Mouse (Mus musculus) cerebellum, adult 11 months (tissue): ENCODE measurements at regions not wholly inside any gene's neighbourhood (a gene's known extent, or its start where the extent isn't known, plus 50 kb on each side); places are given as distances from the start of the nearest gene placed in this dataset.

Experiments
- DNase-seq: peaks from one replicate; pipeline ENCODE4 v3.0.0; 2022

- DNase-seq = no peak
These were observed 287.7 kb downstream of the Cdh26 start for GRCm38 (mm10) chr2:178718048-178718447.

- no peak for DNase-seq
These were observed 293.1 kb downstream of the Cdh26 start for GRCm38 (mm10) chr2:178723455-178723854.

- DNase-seq = no peak
These were observed 293.9 kb downstream of the Cdh26 start for GRCm38 (mm10) chr2:178724228-178724627.

- no peak for DNase-seq
These were observed 297.8 kb downstream of the Cdh26 start for GRCm38 (mm10) chr2:178727930-178728793.

- DNase-seq = no peak
These were observed 298.4 kb downstream of the Cdh26 start for GRCm38 (mm10) chr2:178728794-178729120.

- no peak for DNase-seq
These were observed 304.8 kb downstream of the Cdh26 start for GRCm38 (mm10) chr2:178735099-178735498.

- DNase-seq = no peak
These were observed 314.3 kb downstream of the Cdh26 start for GRCm38 (mm10) chr2:178744617-178745016.

GRCm38 (mm10) chr2:178745296-178746015, 315.1 kb downstream of the Cdh26 start:
- DNase-seq = no peak

GRCm38 (mm10) chr2:178751247-178751646, 320.9 kb downstream of the Cdh26 start:
- no peak for DNase-seq

GRCm38 (mm10) chr2:178758366-178758765, 328.0 kb downstream of the Cdh26 start:
- peak; percentile 15 for DNase-seq

GRCm38 (mm10) chr2:178768526-178768925, 338.2 kb downstream of the Cdh26 start:
- no peak for DNase-seq

GRCm38 (mm10) chr2:178769001-178769400, 338.7 kb downstream of the Cdh26 start:
- peak; percentile 8 for DNase-seq

- DNase-seq = no peak
These were observed 341.1 kb downstream of the Cdh26 start for GRCm38 (mm10) chr2:178771435-178771834.

- DNase-seq = no peak
These were observed 341.6 kb downstream of the Cdh26 start for GRCm38 (mm10) chr2:178771881-178772280.

GRCm38 (mm10) chr2:178784822-178785589, 354.7 kb downstream of the Cdh26 start:
- no peak for DNase-seq

GRCm38 (mm10) chr2:178785843-178786242, 355.5 kb downstream of the Cdh26 start:
- no peak for DNase-seq

GRCm38 (mm10) chr2:178795841-178796240, 365.5 kb downstream of the Cdh26 start:
- no peak for DNase-seq

GRCm38 (mm10) chr2:178801464-178801863, 371.1 kb downstream of the Cdh26 start:
- DNase-seq = no peak

GRCm38 (mm10) chr2:178805283-178805682, 375.0 kb downstream of the Cdh26 start:
- no peak for DNase-seq

- no peak for DNase-seq
These were observed 391.2 kb downstream of the Cdh26 start for GRCm38 (mm10) chr2:178821552-178821951.

GRCm38 (mm10) chr2:178830313-178830712, 400.0 kb downstream of the Cdh26 start:
- no peak for DNase-seq

GRCm38 (mm10) chr2:178834986-178835385, 404.7 kb downstream of the Cdh26 start:
- DNase-seq = no peak

- no peak for DNase-seq
These were observed 408.2 kb downstream of the Cdh26 start for GRCm38 (mm10) chr2:178838571-178838970.
